Mouse (Mus musculus) spleen, postnatal 14 days (tissue): ENCODE results near the gene Msantd2.

Source experiments
- DNase-seq, 2 experiments: peaks; one replicate each; pipeline ENCODE4 v3.0.0; 2021 to 2022; ENCODE audit warnings: low spot score in 2 of 2

Gene Msantd2

GRCm38 (mm10) chr9:37540701-37541575 lies 51.8 kb downstream of the Msantd2 start:
- no peak for DNase-seq

GRCm38 (mm10) chr9:37541851-37542642 lies 52.9 kb downstream of the Msantd2 start:
- no peak for DNase-seq

GRCm38 (mm10) chr9:37543869-37544440 lies 54.8 kb downstream of the Msantd2 start:
- no peak for DNase-seq

GRCm38 (mm10) chr9:37544447-37545165 lies 55.5 kb downstream of the Msantd2 start:
- peak; percentile 19 to 39 for DNase-seq

- no peak for DNase-seq
Measured at GRCm38 (mm10) chr9:37545166-37545610, 56.1 kb downstream of the Msantd2 start.

GRCm38 (mm10) chr9:37545847-37546452 lies 56.8 kb downstream of the Msantd2 start:
- no peak for DNase-seq

- no peak for DNase-seq
Measured at GRCm38 (mm10) chr9:37546889-37547288, 57.8 kb downstream of the Msantd2 start.

- no peak for DNase-seq
Measured at GRCm38 (mm10) chr9:37550435-37550834, 61.3 kb downstream of the Msantd2 start.

GRCm38 (mm10) chr9:37551751-37552531 lies 62.8 kb downstream of the Msantd2 start:
- no peak for DNase-seq

- peak; percentile 48 to 50 for DNase-seq
Measured at GRCm38 (mm10) chr9:37552536-37553293, 63.6 kb downstream of the Msantd2 start, which contains the start of gene Nrgn. Gene Nrgn, minus strand, starts transcription at chr9:37552904.

GRCm38 (mm10) chr9:37554279-37554678 lies 65.2 kb downstream of the Msantd2 start:
- DNase-seq: no peak

GRCm38 (mm10) chr9:37554838-37555748 lies 66.0 kb downstream of the Msantd2 start, which contains the start of gene Siae:
Gene Siae, plus strand, starts transcription at chr9:37555698.
- DNase-seq: no peak

GRCm38 (mm10) chr9:37556366-37556765 lies 67.2 kb downstream of the Msantd2 start:
- no peak for DNase-seq

- no peak for DNase-seq
Measured at GRCm38 (mm10) chr9:37560617-37561016, 71.5 kb downstream of the Msantd2 start.

- DNase-seq: no peak
Measured at GRCm38 (mm10) chr9:37563805-37564204, 74.7 kb downstream of the Msantd2 start.

- no peak for DNase-seq
Measured at GRCm38 (mm10) chr9:37567019-37567418, 77.9 kb downstream of the Msantd2 start.

GRCm38 (mm10) chr9:37567454-37567853 lies 78.3 kb downstream of the Msantd2 start:
- no peak for DNase-seq

GRCm38 (mm10) chr9:37567892-37568604 lies 78.9 kb downstream of the Msantd2 start:
- no peak for DNase-seq
